8 mouse cellular contexts compared by ENCODE assay signal in genomic region chr2:125259230-125260120, GRCm38 (mm10). TPM values are rescaled to one million over a fixed set of nuclear protein-coding genes. Genes with fewer than 3 reads are reported as not detected.
DNase-seq lines count a peak whose midpoint lies in the region; TF ChIP-seq lines count a peak whose summit lies in the region.
"Had no signal": no experiment of that assay in that cellular context is flagged by ENCODE, and none has a peak within 500 bp of the region (broad histone marks: within the 10 kb centered on the region; RNA-seq: fewer than 3 reads in every experiment).

No protein-coding gene starts in this region.

- TF ChIP-seq POLR2A in brain, embryonic 14.5 days (IDR thresholded peaks at IDR 0.05; ENCODE audit: borderline replicate concordance, extremely low read depth, insufficient read depth, insufficient read length, poor library complexity, severe bottlenecking): no peak

- peak; percentile 10 for DNase-seq in kidney, adult 18-20 months
- no peak for DNase-seq in kidney, adult 8-10 months
- DNase-seq in ES-CJ7 (ENCODE audit: low read depth, low spot score): peak; percentile 68
- peak; percentile 51 for DNase-seq in brain, embryonic 14.5 days (ENCODE audit: low read depth)
- DNase-seq in kidney, postnatal 36 days: peak; percentile 32 to 43
- peak; percentile 23 for DNase-seq in thymus, postnatal 25 days
- DNase-seq in gastrocnemius, postnatal 14 days: no peak
- DNase-seq: liver, embryonic 13.5 days had no signal

- intact Hi-C loops in gastrocnemius, postnatal 14 days (cut with DNase I; ENCODE audit: low total_unique reads): loop anchor here (5.0 to 10.0 kb wide), 2 partner anchors 55 to 348 kb away; no protein-coding TSS in a partner anchor

- TF ChIP-seq CTCF in brain, embryonic 14.5 days (IDR thresholded peaks at IDR 0.05; ENCODE audit: borderline replicate concordance, extremely low read depth, insufficient read depth, insufficient read length): peak; percentile 58; the same call in 1 of the 2 replicates

RNA-seq across cellular contexts. Expression of gene Dut, which starts 12.5 kb away (rescaled TPM):
- 57.0 and 77.4 TPM in 2 replicates for polyA plus RNA-seq in brain, embryonic 14.5 days (2012; rRNA removed)
- 10 to 100 TPM; 10.2 to 12.6 TPM for total RNA-seq in gastrocnemius, postnatal 14 days (2021)

Comparison
In these comparisons a context has a peak if more than half of its experiments do, and no peak if none do; other contexts are left out.
1. DNase-seq: peak in kidney, adult 18-20 months (single experiment), ES-CJ7 (single experiment), brain, embryonic 14.5 days (single experiment), kidney, postnatal 36 days (2 of 2) and thymus, postnatal 25 days (single experiment); none in kidney, adult 8-10 months (0 of 2) and gastrocnemius, postnatal 14 days (single experiment).